Mouse (Mus musculus): Measurements from ENCODE around the gene Afmid.
"Not testable (repeated sequence)": the region's sequence is repeated elsewhere in the genome, so short reads cannot be mapped to it uniquely, and the experiment has no call there.

Afmid gene

DNA sequence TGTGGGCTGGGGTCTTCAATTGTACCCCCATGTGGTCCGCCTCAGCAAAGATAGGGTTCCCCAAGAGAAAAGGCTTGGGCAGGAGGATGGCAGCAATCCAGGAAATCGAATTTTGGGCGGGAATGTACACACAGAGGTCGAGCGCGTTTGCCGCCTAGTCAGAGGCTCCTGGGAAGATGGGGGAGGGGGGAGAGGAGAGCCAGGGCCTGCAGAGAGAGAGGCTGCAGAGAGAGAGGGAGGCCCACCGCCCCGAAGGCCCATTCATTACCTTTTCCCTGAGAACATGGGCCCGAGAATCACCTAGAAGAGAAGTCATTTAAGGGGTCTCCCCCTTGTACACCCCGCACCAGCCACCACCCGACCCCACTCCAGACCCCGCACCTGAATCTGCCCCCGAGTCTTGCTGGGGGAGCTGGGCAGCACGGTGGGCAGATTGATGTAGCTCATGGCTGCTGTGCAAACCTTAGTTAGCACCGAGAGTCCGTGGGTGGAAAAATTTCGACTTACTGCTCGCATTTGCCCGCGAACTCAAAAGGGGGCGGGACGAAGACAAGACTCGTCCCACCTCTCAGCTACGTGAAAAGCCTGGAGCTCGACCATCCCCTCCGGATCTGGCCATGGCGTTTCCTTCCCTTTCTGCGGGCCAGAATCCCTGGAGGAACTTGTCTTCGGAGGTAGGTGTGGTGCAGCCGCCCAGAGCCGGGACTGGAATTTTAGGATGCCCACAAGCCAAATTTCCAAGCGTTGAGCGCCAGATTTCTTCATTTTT lies at the start of gene Afmid, which contains the start of gene Tk1:
Gene Afmid (plus strand): TSS at position 592 of the 769 bp plus-strand sequence.
Gene Tk1 (minus strand): TSS at position 760 of the 769 bp plus-strand sequence.
- peak; percentile 59 to 75 for DNase-seq

DNA sequence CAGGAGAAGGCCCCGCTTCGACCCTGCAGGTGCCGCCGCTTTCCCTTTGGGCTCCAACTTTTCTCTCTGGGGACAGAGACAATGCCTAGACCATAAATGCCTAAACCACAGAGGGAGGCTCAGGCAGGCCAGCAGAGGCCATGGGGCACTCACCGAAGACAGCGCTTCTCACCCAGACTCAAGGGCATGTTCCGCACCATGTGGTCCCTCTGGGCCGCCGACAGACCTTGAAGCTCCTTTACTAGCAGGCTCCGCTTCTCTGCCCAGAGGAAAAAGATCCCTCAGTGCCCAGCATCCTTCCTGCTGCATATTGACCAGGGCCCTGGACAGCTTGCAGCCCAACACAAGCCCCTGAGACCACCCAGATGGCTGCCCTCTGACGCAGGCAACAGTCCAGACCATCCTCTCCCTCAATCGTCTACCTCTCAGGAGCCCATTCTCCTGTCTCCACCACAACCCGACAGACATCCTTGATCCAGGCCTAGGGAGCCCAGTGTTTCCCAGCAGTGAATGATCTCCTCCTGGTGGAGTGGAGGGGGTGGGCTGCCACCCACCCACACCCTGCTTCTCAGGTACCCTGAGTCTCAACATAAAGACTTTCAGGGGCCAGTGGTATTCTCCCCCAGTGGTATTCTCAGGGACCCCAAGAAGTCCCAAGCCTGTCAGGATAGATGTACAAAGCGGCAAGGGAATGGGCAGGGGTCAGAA lies 49.5 kb upstream of the Afmid start:
- no peak for DNase-seq

DNA sequence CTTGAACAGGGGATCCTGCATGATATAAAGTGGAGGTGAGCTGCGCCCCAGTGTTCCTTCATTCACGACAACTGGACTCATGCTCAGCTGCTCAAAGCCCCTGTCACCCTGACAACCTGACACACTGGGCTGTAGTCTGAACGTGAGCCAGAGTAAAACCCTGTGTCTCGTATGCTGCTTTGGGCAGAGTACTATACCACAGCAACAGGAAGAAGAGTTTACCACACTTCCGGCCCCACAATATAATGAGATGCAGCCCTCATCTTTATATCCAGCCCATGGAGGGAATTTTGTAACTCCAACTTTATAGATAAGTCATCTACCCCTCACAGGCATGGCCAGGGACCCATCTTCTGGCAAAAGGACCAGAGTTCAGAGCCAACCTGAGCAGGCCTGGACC lies 48.6 kb upstream of the Afmid start:
- peak in 1 of 2 experiments; percentile 47 for DNase-seq

DNA sequence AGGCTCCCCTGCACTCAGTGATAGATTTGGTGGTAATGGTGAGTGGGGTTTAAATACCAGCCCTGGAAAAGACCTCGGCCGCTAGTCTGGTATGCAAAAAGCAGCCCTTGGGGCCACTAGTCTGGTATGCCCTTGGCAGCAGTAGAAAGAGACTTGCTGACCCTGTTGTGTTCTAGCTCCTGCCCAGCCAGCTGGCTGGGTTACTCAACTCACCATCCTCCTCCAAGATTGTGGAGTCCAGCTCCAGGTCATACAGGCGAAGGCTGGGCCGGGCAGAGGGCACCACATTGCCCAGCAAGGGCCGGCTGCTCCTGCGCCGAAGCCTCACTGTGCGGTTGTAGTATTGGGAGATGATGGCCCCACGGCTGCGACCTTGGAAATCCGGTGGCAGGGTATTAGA lies 47.7 kb upstream of the Afmid start:
- DNase-seq: no peak

DNA sequence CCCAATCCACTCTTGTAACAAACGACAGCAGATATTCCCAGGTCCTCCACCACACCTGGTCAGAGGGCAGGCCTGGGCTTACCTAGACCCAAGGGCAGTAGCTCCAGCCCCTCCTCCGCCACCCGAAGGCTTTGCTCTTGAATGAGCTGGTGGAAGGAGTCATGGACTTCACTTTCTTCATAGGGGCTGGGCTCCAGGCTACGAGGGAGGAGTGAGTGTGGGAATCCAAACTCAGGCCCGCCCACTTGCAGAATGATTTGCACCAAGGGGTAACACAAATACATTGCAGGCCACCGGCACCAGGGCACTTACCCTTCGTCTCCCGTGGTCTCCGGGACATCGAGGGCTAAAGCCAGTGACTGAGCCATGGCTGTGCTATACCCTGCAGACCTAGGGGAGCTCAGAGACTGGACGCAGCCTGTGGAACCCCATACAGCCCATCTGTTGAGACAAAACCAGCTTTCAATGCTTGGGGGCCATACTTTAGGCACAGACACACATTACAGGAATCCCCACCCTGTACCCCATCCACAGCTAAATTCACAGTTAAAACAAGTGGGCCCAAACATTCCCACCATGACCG lies 46.8 kb upstream of the Afmid start:
- peak in 1 of 2 experiments; percentile 50 for DNase-seq

DNA sequence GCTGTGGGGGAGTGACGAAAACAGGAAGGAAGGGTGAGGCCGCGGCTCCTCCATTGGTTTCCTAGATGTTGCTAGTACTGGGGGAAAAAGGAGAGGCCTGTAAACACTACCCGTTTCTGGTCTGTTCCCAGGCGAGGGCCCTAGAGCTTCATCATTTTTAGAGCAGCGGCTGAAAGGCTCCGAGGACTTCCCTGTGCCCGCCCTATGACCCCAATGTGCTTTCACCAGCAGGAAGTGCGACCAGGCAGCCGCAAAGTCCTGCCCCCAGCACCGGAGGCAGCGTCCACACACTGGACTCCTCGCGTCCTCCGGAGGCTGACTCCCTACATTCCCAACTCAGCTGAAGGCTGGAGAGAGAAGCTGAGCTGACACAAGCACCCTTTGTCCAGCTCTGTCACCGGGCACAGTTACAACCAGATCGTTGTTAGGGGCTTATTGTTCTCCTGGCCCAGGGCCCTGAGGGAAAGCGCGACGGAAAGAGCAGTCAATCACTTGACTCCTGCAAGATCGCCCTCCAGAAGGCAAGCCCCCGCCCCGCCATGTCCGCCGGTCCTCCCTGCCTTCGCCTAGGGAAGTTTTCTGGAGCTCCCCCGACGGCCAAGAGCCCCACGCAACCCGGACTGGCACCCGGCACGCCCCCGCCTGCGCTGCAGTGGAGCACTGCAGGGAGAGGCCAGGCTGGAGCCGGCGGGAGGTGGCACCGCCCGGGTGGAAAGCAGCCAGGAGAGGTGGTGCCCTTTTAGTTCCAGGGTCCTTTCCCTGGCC lies 46.1 kb upstream of the Afmid start:
- DNase-seq: peak; percentile 55 to 69

DNA sequence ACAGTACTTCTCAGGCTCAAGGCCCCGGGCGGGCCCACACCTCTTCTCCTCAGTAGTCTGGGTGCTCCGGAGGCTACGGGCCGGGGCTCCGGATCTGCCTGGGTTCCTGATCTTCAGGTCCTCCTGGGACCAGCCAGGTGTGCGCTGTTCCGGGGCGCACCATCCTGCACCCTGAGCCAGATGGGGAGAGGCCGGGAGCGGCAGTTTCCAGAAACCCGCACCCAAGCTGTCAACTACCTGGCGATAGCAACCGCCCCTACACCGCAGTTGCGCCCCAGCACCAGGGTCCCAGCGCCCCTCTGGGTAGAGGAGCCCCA lies 45.6 kb upstream of the Afmid start:
- DNase-seq: no peak

DNA sequence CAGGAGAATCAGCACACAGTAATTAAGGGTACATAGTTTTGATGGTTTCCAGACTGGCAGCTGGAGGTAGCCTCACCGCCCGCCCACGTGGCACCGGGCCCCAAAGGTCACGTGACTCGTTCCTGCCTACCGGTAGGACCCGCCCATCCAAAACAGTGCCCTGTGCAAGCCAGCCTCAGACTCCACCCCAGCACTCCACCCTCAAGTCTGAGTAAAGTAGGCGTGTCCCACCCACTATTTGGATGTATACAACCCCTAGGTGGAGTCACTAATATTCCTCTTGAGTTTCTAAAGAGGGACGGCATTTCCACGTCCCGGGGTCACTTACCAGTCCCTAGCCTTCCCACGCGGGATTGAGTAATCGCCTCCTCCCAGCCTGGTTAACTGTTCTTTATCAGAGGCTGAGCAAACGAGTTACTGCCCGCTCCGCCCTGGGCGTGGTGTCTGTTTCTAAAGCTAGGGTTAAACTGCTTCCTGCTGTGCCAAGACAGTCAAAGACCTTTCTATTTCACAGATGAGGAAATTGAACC lies 45.1 kb upstream of the Afmid start:
- peak; percentile 90 to 97 for DNase-seq

DNA sequence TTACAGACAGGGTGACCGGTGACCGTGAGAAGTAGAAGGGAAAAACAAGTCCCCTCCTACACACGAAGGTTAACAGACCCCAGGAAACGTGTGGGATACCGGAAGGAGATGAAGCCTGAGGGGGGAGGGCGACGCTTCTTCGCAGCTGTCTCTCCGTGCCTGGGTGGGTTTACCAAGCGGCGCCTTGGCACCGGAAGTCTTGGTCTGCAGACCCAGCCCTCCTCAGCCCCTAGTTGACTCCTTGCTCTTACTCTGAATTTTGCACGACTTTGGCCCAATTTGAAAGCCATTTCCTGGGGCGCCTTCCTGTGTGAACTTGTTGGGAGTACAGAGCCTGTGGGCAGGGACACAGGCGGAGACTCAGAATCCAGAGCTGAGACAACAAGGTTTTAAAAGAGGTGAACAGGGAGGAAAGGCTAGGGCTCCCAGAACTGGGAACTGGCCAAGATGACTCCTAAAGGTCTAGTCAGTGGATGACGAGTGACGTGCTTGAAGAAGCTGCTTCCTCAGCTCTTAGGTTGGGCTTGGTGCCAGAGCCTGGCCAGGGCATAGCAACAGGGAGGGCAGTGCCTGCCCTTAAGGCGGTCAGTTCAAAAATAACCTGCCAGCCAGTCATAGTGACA lies 44.4 kb upstream of the Afmid start:
- DNase-seq: peak; percentile 84 to 91

DNA sequence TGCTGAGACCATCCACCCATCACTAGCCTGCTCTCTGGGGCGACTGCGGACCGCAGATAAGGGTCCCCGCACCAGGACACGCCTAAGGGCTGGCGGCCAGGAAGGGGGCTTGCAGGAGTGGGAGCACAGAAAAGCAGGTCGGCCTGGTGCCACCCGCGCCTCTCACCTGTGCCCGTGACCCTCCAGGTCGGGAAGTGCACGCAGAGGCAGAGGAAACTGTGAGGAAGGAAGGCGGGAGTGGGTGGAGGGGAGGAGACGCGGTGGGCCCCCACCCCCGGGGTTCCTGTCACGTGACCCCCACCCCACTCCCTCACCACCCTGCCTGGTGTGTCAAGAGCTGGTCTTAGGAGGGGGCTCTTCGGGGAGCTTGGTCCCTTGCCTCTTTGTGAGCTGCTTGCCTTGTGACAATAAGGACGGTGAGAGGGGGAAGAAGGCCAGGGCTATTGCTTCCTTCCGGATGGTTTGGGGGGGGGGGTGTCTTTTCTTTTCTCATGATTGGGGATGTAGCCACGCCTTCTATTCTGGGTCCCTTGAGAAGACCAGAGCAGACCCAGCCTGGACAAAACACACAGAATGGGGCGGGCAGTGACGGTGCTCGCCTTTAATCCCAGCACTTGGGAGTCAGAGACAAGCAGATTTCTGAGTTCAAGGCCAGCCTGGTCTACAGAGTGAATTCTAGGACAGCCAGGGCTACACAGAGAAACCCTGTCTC lies 43.6 kb upstream of the Afmid start, which contains the start of the genes Tmc8 and Tmc6:
Gene Tmc8 (plus strand): TSS at position 84 of the 712 bp plus-strand sequence.
Gene Tmc6 (minus strand): TSS at position 206 of the 712 bp plus-strand sequence.
- peak; percentile 91 to 95 for DNase-seq

DNA sequence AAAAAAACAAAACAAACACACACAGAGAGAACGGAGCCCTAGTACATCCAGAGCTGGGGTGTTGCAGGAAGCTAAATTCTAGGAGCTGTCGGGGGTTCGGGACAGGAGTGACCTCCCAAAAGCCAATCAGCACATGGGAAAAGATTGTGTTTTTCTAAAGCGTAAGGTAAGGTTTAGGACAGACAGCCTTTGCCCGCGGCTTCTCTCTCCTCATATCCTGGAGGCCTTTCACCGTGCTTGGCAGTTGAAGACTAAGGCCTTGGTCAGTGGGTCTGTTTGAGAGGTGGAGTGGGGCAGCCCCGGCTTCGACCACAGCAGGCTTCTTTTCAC lies 43.1 kb upstream of the Afmid start:
- DNase-seq: no peak

DNA sequence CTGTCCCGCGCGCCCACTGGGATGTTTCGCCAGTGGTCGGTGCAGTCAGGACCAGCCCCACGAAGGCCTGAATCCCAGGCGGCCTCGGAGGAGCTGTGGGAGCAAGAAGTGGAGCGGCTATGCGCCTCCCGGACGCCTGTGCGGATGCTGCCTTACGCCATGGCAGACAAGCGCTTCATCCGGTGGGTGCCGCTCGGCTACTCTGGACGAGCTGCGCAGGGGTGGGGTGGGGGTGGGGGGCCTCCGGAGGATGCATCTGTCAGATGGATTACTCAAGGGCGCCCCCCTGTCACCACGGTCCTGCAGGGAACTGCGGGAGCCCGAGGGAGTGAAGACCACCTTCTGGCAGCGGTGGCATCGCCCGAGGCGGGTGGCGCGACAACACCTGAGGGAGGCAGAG lies 42.6 kb upstream of the Afmid start:
- DNase-seq: peak; percentile 95

DNA sequence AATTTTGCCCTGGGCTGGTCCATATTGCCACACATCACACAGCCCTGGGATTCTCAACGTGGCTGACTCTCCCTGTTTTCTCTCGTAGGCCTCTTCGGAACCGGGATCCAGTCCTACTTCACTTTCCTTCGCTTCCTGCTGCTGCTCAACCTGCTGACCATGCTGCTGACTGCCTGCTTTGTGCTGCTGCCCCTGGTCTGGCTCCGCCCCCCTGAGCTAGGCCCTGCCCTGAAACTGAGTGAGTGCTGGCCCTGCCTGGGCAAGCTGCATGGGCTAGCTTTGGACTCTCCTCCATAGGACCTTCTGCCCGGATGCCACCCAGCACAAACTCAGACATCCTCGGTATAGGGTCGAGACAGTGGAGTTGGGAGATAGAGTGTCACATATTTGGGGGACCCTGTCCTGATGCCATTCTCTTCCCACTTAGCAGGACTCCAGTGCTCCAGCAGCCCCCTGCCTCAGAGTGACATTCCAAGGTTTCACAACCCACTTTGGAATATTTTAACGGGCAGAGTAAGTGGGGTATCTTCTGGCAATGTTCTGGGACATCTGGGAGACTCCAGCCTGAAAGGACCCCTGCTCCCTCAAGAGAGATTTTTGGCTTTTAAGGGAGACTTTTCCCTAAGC lies 41.9 kb upstream of the Afmid start:
- peak; percentile 37 to 69 for DNase-seq

DNA sequence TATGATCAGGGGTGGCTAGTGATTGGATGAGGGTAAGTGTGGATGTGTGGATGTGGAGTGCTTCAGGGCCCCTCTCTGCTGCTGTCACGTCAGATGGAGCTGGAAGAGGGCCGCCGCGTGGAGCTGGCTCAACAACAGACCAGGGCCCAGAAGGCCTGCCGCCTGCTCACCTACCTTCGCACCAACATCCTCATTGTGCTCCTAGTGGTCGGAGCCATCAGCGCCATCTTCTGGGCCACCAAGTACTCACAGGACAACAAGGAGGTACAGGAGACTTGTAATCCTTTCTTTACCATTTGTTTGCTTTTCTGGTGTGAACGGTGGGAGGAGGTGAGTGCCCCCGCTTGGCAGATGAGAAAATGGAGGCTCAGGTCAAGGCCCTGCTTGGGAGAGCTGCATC lies 39.4 kb upstream of the Afmid start:
- DNase-seq: peak; percentile 71 to 79

DNA sequence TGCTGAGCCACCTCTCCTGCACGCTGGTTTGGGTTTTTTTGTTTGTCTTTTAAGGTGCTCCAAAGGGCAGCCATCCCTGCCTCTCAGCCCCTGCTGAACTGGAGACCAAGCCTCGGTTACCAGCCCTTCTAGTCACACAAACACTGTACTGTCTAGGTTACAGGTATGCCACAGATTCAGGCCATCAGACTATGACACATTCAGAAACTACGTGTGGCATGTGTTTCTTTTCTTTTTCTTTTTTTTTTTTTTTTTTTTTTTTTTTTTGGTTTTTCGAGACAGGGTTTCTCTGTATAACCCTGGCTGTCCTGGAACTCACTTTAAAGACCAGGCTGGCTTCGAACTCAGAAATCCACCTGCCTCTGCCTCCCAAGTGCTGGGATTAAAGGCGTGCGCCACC lies 37.2 kb upstream of the Afmid start:
- DNase-seq: not testable (repeated sequence)

DNA sequence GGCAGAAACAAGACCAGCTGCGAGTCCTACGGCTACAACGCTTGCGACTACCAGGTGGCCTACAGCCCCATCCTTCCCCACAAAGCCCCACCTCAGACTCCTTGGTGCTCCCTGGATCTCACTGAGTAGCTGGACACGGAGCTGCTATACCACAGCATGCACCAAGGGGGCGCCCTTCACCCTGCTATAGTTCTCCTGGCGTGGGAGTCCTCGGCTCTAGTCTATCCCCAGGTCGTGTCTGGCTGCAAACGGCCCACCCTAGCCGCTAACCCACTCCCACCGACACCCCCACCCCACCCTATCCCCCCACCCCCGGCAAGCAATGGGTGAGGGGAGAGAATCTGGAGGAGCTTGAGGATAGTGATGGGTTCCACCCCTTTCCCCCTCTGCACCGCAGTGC lies 35.4 kb upstream of the Afmid start:
- DNase-seq: peak; percentile 69 to 71

DNA sequence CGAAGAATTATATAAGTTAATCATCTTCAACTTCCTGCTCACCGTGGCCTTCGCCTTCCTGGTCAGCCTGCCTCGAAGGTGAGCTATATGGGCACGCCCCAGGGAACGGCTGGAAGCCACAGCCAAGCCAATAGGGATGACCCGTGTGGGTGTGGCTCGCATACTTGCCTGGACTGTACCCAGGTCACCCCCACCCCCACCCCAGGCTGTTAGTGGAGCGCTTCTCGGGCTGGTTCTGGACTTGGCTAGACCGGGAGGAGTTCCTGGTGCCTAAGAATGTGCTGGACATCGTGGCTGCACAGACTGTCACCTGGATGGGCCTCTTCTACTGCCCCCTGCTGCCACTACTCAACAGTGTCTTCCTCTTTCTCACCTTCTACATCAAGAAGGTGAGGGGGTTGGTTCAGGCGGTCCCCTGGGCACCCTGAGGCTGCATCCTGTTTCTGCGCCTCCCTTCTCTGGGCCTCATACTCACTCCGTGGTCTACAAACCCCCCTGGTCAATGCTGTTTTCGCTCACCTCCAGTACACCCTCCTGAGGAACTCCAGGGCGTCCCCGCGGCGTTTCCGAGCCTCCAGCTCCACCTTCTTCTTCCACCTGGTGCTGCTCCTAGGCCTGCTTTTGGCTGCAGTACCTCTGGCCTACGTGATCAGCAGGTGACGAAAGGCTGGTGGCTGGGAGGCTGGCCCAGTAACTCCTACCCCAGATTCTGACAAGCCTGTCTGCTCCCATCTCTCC lies 34.9 kb upstream of the Afmid start:
- no peak for DNase-seq

DNA sequence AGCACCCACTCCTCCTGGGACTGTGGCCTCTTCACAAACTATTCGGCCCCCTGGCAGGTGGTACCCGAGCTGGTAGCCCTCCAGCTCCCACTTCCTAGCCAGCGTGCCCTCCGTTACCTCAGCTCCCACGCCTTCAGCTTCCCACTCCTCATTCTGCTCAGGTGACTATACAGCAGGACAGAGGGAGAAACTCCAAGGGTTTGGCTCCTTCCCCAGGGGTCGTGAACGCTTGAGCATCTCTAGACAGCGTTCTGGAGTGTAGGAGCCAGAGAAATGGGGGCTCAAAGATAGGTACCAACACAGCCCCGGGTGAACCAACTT lies 34.3 kb upstream of the Afmid start:
- no peak for DNase-seq

DNA sequence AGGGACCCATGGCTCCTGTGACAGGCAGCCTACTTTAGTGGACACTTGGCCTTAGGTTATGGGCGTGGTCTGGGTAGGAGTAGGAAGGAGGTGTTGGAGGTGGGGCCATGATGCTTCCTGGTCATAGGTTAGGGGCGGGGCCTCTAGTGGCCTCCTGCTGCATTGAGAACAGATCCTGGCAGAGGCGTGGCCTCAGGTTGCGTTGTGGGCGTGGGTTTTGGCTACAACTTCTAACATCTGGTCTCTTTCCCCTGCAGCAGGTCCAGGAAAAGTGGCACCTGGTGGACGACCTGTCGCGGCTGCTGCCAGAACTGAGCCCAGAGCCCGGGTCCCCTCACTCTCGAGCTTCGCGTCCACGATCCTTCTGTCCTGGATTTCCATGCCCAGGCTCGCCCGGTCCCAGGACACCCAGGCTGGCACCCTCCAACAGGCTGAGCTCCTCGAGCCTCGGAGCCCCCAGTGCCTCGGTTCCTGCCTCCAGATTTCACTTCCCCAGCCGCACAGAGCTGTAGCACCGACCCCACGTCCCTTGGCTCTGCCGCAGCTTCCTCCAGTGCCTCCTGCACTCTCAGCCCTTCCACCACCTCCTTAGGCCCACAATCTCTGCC lies 33.3 kb upstream of the Afmid start:
- peak; percentile 39 to 71 for DNase-seq

DNA sequence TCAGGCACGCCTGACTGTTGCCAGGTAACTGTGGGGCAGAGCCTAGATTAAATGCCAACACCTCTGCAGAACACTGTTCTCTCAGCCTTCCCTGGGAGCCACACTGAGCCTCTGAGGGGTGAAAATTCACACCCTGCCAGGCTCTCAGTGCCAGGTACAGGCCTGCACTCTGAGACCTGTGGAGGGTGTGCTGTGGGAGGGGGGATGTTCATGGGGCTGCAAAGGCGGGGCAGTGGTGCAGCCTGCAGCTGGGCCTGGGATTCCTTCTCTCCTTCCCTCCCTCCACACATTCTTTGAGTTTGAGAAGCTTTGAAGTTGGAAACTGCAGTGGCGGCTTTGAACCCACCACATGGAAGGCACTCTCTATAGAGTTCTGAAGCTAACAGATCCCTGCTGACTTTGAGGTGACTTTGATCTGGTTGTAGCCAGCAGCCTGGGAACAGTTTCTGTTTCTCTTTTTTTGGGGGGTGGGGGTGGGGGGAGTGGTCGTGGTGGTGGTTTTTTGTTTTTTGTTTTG lies 31.6 kb upstream of the Afmid start:
- DNase-seq: peak in 1 of 2 experiments; percentile 56
